Mouse (Mus musculus) bone marrow, adult 2 months (tissue): ENCODE results near the gene Morn5.

Experiments used
- CTCF ChIP-seq: fragments of 200-500 bp; IDR thresholded peaks from 2 replicates; pipeline ENCODE4 v1.5.1; 2011; ENCODE audit warnings: low read length, control low read depth; ENCODE audit not compliant: control insufficient read depth, insufficient read depth
- POLR2A ChIP-seq: fragments of 200-500 bp; IDR thresholded peaks from 2 replicates; pipeline ENCODE4 v1.6.1; 2011; ENCODE audit warnings: low read depth, mild to moderate bottlenecking, control low read depth, low read length, borderline replicate concordance; ENCODE audit not compliant: control insufficient read depth

DNA sequence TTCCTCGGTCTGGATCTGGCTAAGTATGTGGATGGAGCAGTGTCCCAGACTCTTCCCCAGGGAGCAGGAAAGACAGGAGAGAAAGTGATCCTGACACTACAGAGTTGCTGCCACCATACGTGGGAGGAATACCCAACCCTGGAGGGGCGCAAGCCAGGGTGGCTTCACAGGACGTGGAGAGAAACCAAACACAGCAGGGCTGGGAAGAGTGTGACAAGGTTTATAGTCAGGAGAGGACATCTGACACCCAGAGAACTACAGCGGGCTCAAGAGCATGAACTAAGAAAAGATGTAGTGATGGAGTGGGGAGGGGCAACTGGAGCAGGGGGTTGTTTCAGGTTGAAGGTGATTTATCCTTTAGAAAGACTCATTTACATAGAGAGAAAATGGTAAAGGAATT is 12.2 kb downstream of the Morn5 start:
- TF ChIP-seq CTCF: no peak
- no peak for TF ChIP-seq POLR2A
